Mouse (Mus musculus) lung, postnatal 0 days (tissue): Measurements from ENCODE around the gene Cflar.

Experiments used
- CTCF ChIP-seq: IDR thresholded peaks from 2 replicates; pipeline ENCODE4 v1.5.1; 2016; ENCODE audit warnings: antibody characterized with exemption, mild to moderate bottlenecking
- EP300 ChIP-seq: IDR thresholded peaks from 2 replicates; pipeline ENCODE4 v1.6.1; 2016; ENCODE audit warnings: antibody characterized with exemption, mild to moderate bottlenecking, control low read depth

DNA sequence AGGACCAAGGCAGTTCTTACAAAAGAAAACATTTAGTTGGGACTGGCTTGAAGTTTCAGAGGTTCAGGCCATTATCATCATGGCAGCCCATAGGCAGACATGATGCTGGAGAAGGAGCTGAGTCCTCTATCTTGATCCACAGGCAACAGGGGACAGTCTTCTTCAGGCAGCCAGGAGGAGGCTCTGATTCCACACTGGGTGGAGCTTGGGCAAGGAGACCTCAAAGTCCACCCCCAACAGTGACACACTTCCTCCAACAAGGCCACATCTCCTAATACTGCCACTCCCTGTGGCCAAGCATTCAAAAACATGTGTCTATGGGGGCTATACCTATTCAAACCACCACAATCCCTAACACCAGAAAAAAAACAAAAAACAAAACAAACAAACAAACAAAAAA lies 62.0 kb downstream of the Cflar start:
- no peak for TF ChIP-seq EP300
- no peak for TF ChIP-seq CTCF
